Mouse (Mus musculus): ENCODE measurements around the gene Card10. TPM values are rescaled to one million over a fixed set of nuclear protein-coding genes. Genes with fewer than 3 reads are reported as not detected.
A peak's percentile ranks its signal among the peaks of the same experiment; 100 is the strongest.

Card10 gene
- polyA plus RNA-seq, 1 experiment from 2014 or later: 4.3 TPM

- peaks cover 65% of the 10 kb centered on the region for H3K36me3 ChIP-seq
- DNase-seq (ENCODE audit: low spot score): no peak
These were observed 46.7 kb downstream of the Card10 start for GRCm38 (mm10) chr15:78755966-78756725.

GRCm38 (mm10) chr15:78755226-78755625 lies 47.6 kb downstream of the Card10 start:
- Histone ChIP-seq H3K9me3 (no peaks in the 10 kb centered on the region), H3K27ac (peak overlapping the region; percentile 76), H3K36me3 (peaks cover 56% of the 10 kb centered on the region), H3K4me1 (replicated peaks) (peaks cover 55% of the 10 kb centered on the region), H3K4me3 (no peak overlapping the region), H3K27me3 (ENCODE audit: insufficient read depth, poor library complexity, severe bottlenecking) (no peaks in the 10 kb centered on the region)
- WGBS: 75% methylated on average over 3 of the region's 3 CpGs
- no peak for DNase-seq (ENCODE audit: low spot score)

More at GRCm38 (mm10) chr15:78755966-78756725, 46.7 kb downstream of the Card10 start:
- Histone ChIP-seq H3K4me1 (replicated peaks) (peaks cover 51% of the 10 kb centered on the region), H3K4me3 (no peak overlapping the region), H3K27ac (peak overlapping the region; percentile 76), H3K27me3 (ENCODE audit: insufficient read depth, poor library complexity, severe bottlenecking) (no peaks in the 10 kb centered on the region), H3K9me3 (no peaks in the 10 kb centered on the region)
- WGBS: 81% methylated on average over 12 of the region's 12 CpGs

- peaks cover 59% of the 10 kb centered on the region for H3K4me1 ChIP-seq (replicated peaks)
- no peak for DNase-seq (ENCODE audit: low spot score)
- H3K9me3 ChIP-seq: no peaks in the 10 kb centered on the region
- WGBS: 83% methylated on average over 5 of the region's 5 CpGs
- H3K36me3 ChIP-seq: peaks cover 45% of the 10 kb centered on the region
- no peak overlapping the region for H3K4me3 ChIP-seq
- no peaks in the 10 kb centered on the region for H3K27me3 ChIP-seq (ENCODE audit: insufficient read depth, poor library complexity, severe bottlenecking)
- peak overlapping the region; percentile 76 for H3K27ac ChIP-seq
These were observed 48.7 kb downstream of the Card10 start for GRCm38 (mm10) chr15:78754144-78754543.

- no peaks in the 10 kb centered on the region for H3K27me3 ChIP-seq (ENCODE audit: insufficient read depth, poor library complexity, severe bottlenecking)
- peaks cover 34% of the 10 kb centered on the region for H3K36me3 ChIP-seq
- DNase-seq (ENCODE audit: low spot score): no peak
- peaks cover 59% of the 10 kb centered on the region for H3K4me1 ChIP-seq (replicated peaks)
- H3K27ac ChIP-seq: no peak overlapping the region
- no peak overlapping the region for H3K4me3 ChIP-seq
- no peaks in the 10 kb centered on the region for H3K9me3 ChIP-seq
These were observed 49.9 kb downstream of the Card10 start for GRCm38 (mm10) chr15:78752991-78753390.

GRCm38 (mm10) chr15:78750608-78751350 lies 52.1 kb downstream of the Card10 start:
- Histone ChIP-seq H3K4me3 (no peak overlapping the region), H3K36me3 (peaks cover 12% of the 10 kb centered on the region), H3K4me1 (replicated peaks) (peaks cover 47% of the 10 kb centered on the region), H3K27me3 (ENCODE audit: insufficient read depth, poor library complexity, severe bottlenecking) (no peaks in the 10 kb centered on the region), H3K9me3 (no peaks in the 10 kb centered on the region), H3K27ac (peak overlapping the region; percentile 16; the same call in 1 of the 2 replicates)
- DNase-seq (ENCODE audit: low spot score): no peak
- 66% methylated on average over 6 of the region's 6 CpGs for WGBS

GRCm38 (mm10) chr15:78749855-78750254 lies 53.0 kb downstream of the Card10 start:
- no peak overlapping the region for H3K4me3 ChIP-seq
- peaks cover 37% of the 10 kb centered on the region for H3K4me1 ChIP-seq (replicated peaks)
- no peak overlapping the region for H3K27ac ChIP-seq
- no peaks in the 10 kb centered on the region for H3K27me3 ChIP-seq (ENCODE audit: insufficient read depth, poor library complexity, severe bottlenecking)
- no peak for DNase-seq (ENCODE audit: low spot score)
- peaks cover 6% of the 10 kb centered on the region for H3K36me3 ChIP-seq
- no peaks in the 10 kb centered on the region for H3K9me3 ChIP-seq
- 55% methylated on average over 5 of the region's 5 CpGs for WGBS

GRCm38 (mm10) chr15:78744206-78744605 lies 58.6 kb downstream of the Card10 start:
- Histone ChIP-seq H3K4me1 (replicated peaks) (peaks cover 15% of the 10 kb centered on the region; the same call in 1 of the 2 replicates), H3K9me3 (no peaks in the 10 kb centered on the region), H3K27ac (no peak overlapping the region), H3K36me3 (no peaks in the 10 kb centered on the region; the same call in 1 of the 2 replicates), H3K27me3 (ENCODE audit: insufficient read depth, poor library complexity, severe bottlenecking) (no peaks in the 10 kb centered on the region), H3K4me3 (no peak overlapping the region)
- peak; percentile 84 for DNase-seq (ENCODE audit: low spot score)
- 4% methylated on average over 5 of the region's 5 CpGs for WGBS

- peaks cover 15% of the 10 kb centered on the region; the same call in 1 of the 2 replicates for H3K4me1 ChIP-seq (replicated peaks)
- H3K27ac ChIP-seq: no peak overlapping the region
- no peaks in the 10 kb centered on the region for H3K9me3 ChIP-seq
- H3K27me3 ChIP-seq (ENCODE audit: insufficient read depth, poor library complexity, severe bottlenecking): no peaks in the 10 kb centered on the region
- H3K36me3 ChIP-seq: no peaks in the 10 kb centered on the region
- H3K4me3 ChIP-seq: no peak overlapping the region
- no peak for DNase-seq (ENCODE audit: low spot score)
- WGBS: 92% methylated on average over 7 of the region's 10 CpGs
These were observed 60.0 kb downstream of the Card10 start for GRCm38 (mm10) chr15:78742831-78743230.

- DNase-seq (ENCODE audit: low spot score): no peak
- Histone ChIP-seq H3K4me3 (no peak overlapping the region), H3K9me3 (no peaks in the 10 kb centered on the region), H3K4me1 (replicated peaks) (peaks cover 34% of the 10 kb centered on the region), H3K27ac (no peak overlapping the region), H3K27me3 (ENCODE audit: insufficient read depth, poor library complexity, severe bottlenecking) (peaks cover 10% of the 10 kb centered on the region; the same call in 1 of the 2 replicates), H3K36me3 (no peaks in the 10 kb centered on the region)
- WGBS: 74% methylated on average over 12 of the region's 12 CpGs
These were observed 62.2 kb downstream of the Card10 start for GRCm38 (mm10) chr15:78740662-78741061.

- no peak for DNase-seq (ENCODE audit: low spot score)
- Histone ChIP-seq H3K4me3 (no peak overlapping the region), H3K9me3 (no peaks in the 10 kb centered on the region), H3K4me1 (replicated peaks) (peaks cover 30% of the 10 kb centered on the region), H3K27ac (peak overlapping the region; percentile 76; the same call in 1 of the 2 replicates), H3K27me3 (ENCODE audit: insufficient read depth, poor library complexity, severe bottlenecking) (peaks cover 15% of the 10 kb centered on the region; the same call in 1 of the 2 replicates), H3K36me3 (no peaks in the 10 kb centered on the region)
- WGBS: 73% methylated on average over 6 of the region's 6 CpGs
These were observed 65.7 kb downstream of the Card10 start for GRCm38 (mm10) chr15:78737146-78737545.

- WGBS: 66% methylated on average over 7 of the region's 7 CpGs
These were observed 66.2 kb downstream of the Card10 start for GRCm38 (mm10) chr15:78736681-78737100.

GRCm38 (mm10) chr15:78736181-78736579 lies 66.7 kb downstream of the Card10 start:
- no peak overlapping the region for H3K4me3 ChIP-seq
- H3K27ac ChIP-seq: peak overlapping the region; percentile 76
- H3K9me3 ChIP-seq: no peaks in the 10 kb centered on the region
- 65% methylated on average over 3 of the region's 3 CpGs for WGBS
- no peaks in the 10 kb centered on the region for H3K36me3 ChIP-seq
- DNase-seq (ENCODE audit: low spot score): no peak
- H3K4me1 ChIP-seq (replicated peaks): peaks cover 30% of the 10 kb centered on the region
- peaks cover 15% of the 10 kb centered on the region; the same call in 1 of the 2 replicates for H3K27me3 ChIP-seq (ENCODE audit: insufficient read depth, poor library complexity, severe bottlenecking)

More at GRCm38 (mm10) chr15:78736681-78737100, 66.2 kb downstream of the Card10 start:
- Histone ChIP-seq H3K36me3 (no peaks in the 10 kb centered on the region), H3K4me1 (replicated peaks) (peaks cover 30% of the 10 kb centered on the region), H3K4me3 (no peak overlapping the region), H3K9me3 (no peaks in the 10 kb centered on the region), H3K27me3 (ENCODE audit: insufficient read depth, poor library complexity, severe bottlenecking) (peaks cover 15% of the 10 kb centered on the region; the same call in 1 of the 2 replicates), H3K27ac (peak overlapping the region; percentile 76)
- no peak for DNase-seq (ENCODE audit: low spot score)
